ENCODE assay signal across 25 mouse cellular contexts in the genomic region with DNA sequence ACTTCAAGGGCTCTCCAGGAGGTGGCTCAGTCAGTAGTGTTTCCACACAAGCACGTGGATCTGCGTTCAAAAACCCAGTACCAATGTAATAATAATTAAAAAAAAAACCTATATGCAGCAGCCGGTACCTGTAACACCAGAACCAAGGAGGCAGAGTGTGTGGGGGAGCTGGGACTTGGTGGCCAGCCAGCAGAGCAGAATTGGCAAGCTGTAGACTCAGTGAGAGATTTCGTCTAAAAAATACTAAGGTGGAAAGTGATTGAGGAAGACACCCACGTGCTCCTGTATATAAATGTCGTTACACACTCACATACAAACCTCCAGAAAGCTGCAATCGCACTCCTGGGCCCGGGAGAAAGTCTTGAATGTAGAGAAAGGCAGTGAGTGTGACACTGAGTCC. TPM values are rescaled to one million over a fixed set of nuclear protein-coding genes. Genes with fewer than 3 reads are reported as not detected.
DNase-seq lines count a peak whose midpoint lies in the region; ATAC-seq and TF ChIP-seq lines count a peak whose summit lies in the region.
"Had no signal": no experiment of that assay in that cellular context is flagged by ENCODE, and none has a peak within 500 bp of the region (broad histone marks: within the 10 kb centered on the region; RNA-seq: fewer than 3 reads in every experiment).

No protein-coding gene starts in this region.

- no peaks in the 10 kb centered on the region for H3K4me1 ChIP-seq in thymus, adult 2 months (replicated peaks; ENCODE audit: control insufficient read depth, insufficient read depth, low read length)
- no peaks in the 10 kb centered on the region for H3K4me1 ChIP-seq in intestine, embryonic 15.5 days (replicated peaks)
- H3K4me1 ChIP-seq: embryonic facial prominence, embryonic 13.5 days; heart, embryonic 12.5 days; limb, embryonic 13.5 days; liver, embryonic 15.5 days had no signal

- no peaks in the 10 kb centered on the region for H3K36me3 ChIP-seq in thymus, adult 2 months (ENCODE audit: control insufficient read depth, insufficient read depth, low read length)
- H3K36me3 ChIP-seq in intestine, embryonic 15.5 days = no peaks in the 10 kb centered on the region
- H3K36me3 ChIP-seq: embryonic facial prominence, embryonic 13.5 days; heart, embryonic 12.5 days; limb, embryonic 13.5 days; liver, embryonic 15.5 days had no signal

- no peak overlapping the region for H3K9ac ChIP-seq in intestine, embryonic 15.5 days
- H3K9ac ChIP-seq: embryonic facial prominence, embryonic 13.5 days; heart, embryonic 12.5 days; limb, embryonic 13.5 days; liver, embryonic 15.5 days had no signal

- no peak for TF ChIP-seq POLR2A in thymus, adult 2 months (IDR thresholded peaks at IDR 0.05; ENCODE audit: control insufficient read depth, extremely low read depth, insufficient read depth, low read length, poor library complexity)

- ATAC-seq in intestine, embryonic 15.5 days = no peak
- ATAC-seq: hindbrain, postnatal 0 days; lung, postnatal 0 days had no signal

- no peaks in the 10 kb centered on the region for H3K27me3 ChIP-seq in thymus, adult 2 months (ENCODE audit: control insufficient read depth, insufficient read depth, low read length)
- H3K27me3 ChIP-seq in intestine, embryonic 15.5 days (replicated peaks) = no peaks in the 10 kb centered on the region
- H3K27me3 ChIP-seq: embryonic facial prominence, embryonic 13.5 days; heart, embryonic 12.5 days; limb, embryonic 13.5 days; liver, embryonic 15.5 days had no signal

- H3K4me3 ChIP-seq in layer of hippocampus, adult 2 months = no peak overlapping the region
- H3K4me3 ChIP-seq in thymus, adult 2 months (ENCODE audit: control insufficient read depth, insufficient read depth, low read length) = no peak overlapping the region
- H3K4me3 ChIP-seq in intestine, embryonic 15.5 days (replicated peaks) = no peak overlapping the region
- H3K4me3 ChIP-seq: embryonic facial prominence, embryonic 13.5 days; heart, embryonic 12.5 days; limb, embryonic 13.5 days; liver, embryonic 15.5 days; myocyte had no signal

- DNase-seq in frontal cortex, adult 2 months (ENCODE audit: extremely low spot score in 1 of 2, low spot score in 1 of 2) = peak; percentile 63 to 80
- DNase-seq in layer of hippocampus, adult 2 months (ENCODE audit: low spot score in 2 of 2) = peak; percentile 34 to 50
- DNase-seq in left cerebral cortex, adult 9 months (ENCODE audit: low spot score in 2 of 2) = peak; percentile 35 to 81
- peak; percentile 70 to 76 for DNase-seq in right cerebral cortex, postnatal 10 days (ENCODE audit: low spot score in 2 of 2)
- no peak for DNase-seq in adrenal gland, postnatal 14 days
- no peak for DNase-seq in kidney, adult 18-20 months
- no peak for DNase-seq in thymus, adult 2 months
- DNase-seq: heart, postnatal 4 days; kidney, adult 2 months; kidney, postnatal 36 days; midbrain, embryonic 14.5 days had no signal

- TF ChIP-seq CTCF in layer of hippocampus, adult 2 months (conservative IDR thresholded peaks at IDR 0.05) = no peak; the same call in 1 of the 2 replicates
- no peak for TF ChIP-seq CTCF in thymus, adult 2 months (IDR thresholded peaks at IDR 0.05; ENCODE audit: borderline replicate concordance, control insufficient read depth, extremely low read depth, insufficient read depth, low read length, poor library complexity)

- H3K4me2 ChIP-seq in intestine, embryonic 15.5 days (replicated peaks) = no peak overlapping the region
- H3K4me2 ChIP-seq: embryonic facial prominence, embryonic 13.5 days; heart, embryonic 12.5 days; limb, embryonic 13.5 days; liver, embryonic 15.5 days had no signal

- no peaks in the 10 kb centered on the region for H3K9me3 ChIP-seq in intestine, embryonic 15.5 days
- H3K9me3 ChIP-seq: embryonic facial prominence, embryonic 13.5 days; heart, embryonic 12.5 days; limb, embryonic 13.5 days; liver, embryonic 15.5 days had no signal

- 81% methylated on average over 8 of the region's 8 CpGs for WGBS in thymus, adult 2 months
- 74% methylated on average over 8 of the region's 8 CpGs for WGBS in intestine, embryonic 15.5 days

- H3K27ac ChIP-seq in layer of hippocampus, adult 2 months = no peak overlapping the region
- no peak overlapping the region for H3K27ac ChIP-seq in thymus, adult 2 months (ENCODE audit: control insufficient read depth, insufficient read depth, low read length)
- H3K27ac ChIP-seq in intestine, embryonic 15.5 days = no peak overlapping the region
- H3K27ac ChIP-seq: embryonic facial prominence, embryonic 13.5 days; hindbrain, postnatal 0 days; limb, embryonic 13.5 days; liver, embryonic 15.5 days had no signal

RNA-seq across cellular contexts. Expression of gene Hmgb4, which starts 43.3 kb away (rescaled TPM):
- not detected in 2 replicates for polyA plus RNA-seq in frontal cortex, adult 2 months (2012; rRNA removed)
- total RNA-seq in layer of hippocampus, adult 2 months (2021) = not detected
- total RNA-seq in adrenal gland, postnatal 14 days (2021) = not detected in 2 replicates
- polyA plus RNA-seq in thymus, adult 2 months (2012; rRNA removed) = not detected in 2 replicates
- not detected in 2 replicates for polyA plus RNA-seq in intestine, embryonic 15.5 days (2015; fragmentation: Nextera tagmentation; extraction: Ambion mirVana)
- total RNA-seq: adrenal gland, adult 18-20 months; heart, postnatal 4 days; hindbrain, postnatal 0 days; megakaryocyte progenitor cell, adult 5-6 weeks; MEL; neutrophil, adult 5-6 weeks had no signal
- polyA plus RNA-seq: brain, embryonic 14.5 days; cerebellum, adult 2 months; embryonic facial prominence, embryonic 13.5 days; heart, embryonic 12.5 days; hindbrain, postnatal 0 days; kidney, adult 2 months; limb, embryonic 13.5 days; liver, embryonic 15.5 days; lung, postnatal 0 days; midbrain, embryonic 14.5 days; myocyte had no signal

Comparison
In these comparisons a context has a peak if more than half of its experiments do, and no peak if none do; other contexts are left out.
1. DNase-seq: peak in frontal cortex, adult 2 months (2 of 2), layer of hippocampus, adult 2 months (2 of 2), left cerebral cortex, adult 9 months (2 of 2) and right cerebral cortex, postnatal 10 days (2 of 2); none in adrenal gland, postnatal 14 days (single experiment), kidney, adult 18-20 months (single experiment) and thymus, adult 2 months (single experiment).